Mouse (Mus musculus): ENCODE data around the gene Lgals9. TPM values are rescaled to one million over a fixed set of nuclear protein-coding genes. Genes with fewer than 3 reads are reported as not detected.
A peak's percentile ranks its signal among the peaks of the same experiment; 100 is the strongest.
"Not testable (repeated sequence)": the region's sequence is repeated elsewhere in the genome, so short reads cannot be mapped to it uniquely, and the experiment has no call there.

Lgals9 gene
- polyA plus RNA-seq, 1 experiment from 2014 or later, result 17.4 TPM

- Histone ChIP-seq H3K9me3 (no peaks in the 10 kb centered on the region), H3K27ac (replicated peaks) (no peak overlapping the region), H3K4me1 (replicated peaks) (no peaks in the 10 kb centered on the region), H3K9ac (no peak overlapping the region), H3K4me3 (no peak overlapping the region), H3K4me2 (no peak overlapping the region), H3K36me3 (no peaks in the 10 kb centered on the region), H3K27me3 (no peaks in the 10 kb centered on the region)
- WGBS, result 86% methylated on average over 10 of the region's 10 CpGs
- ATAC-seq (ENCODE audit: low read depth), result no peak
These were observed 19.3 kb upstream of the Lgals9 start for GRCm38 (mm10) chr11:79003769-79004638.

GRCm38 (mm10) chr11:79003053-79003768, 18.5 kb upstream of the Lgals9 start:
- Histone ChIP-seq H3K4me3 (no peak overlapping the region), H3K4me1 (replicated peaks) (no peaks in the 10 kb centered on the region), H3K9ac (no peak overlapping the region), H3K4me2 (no peak overlapping the region), H3K9me3 (no peaks in the 10 kb centered on the region), H3K27me3 (no peaks in the 10 kb centered on the region), H3K36me3 (no peaks in the 10 kb centered on the region), H3K27ac (replicated peaks) (peak overlapping the region; percentile 56)
- 77% methylated on average over 11 of the region's 11 CpGs for WGBS
- ATAC-seq (ENCODE audit: low read depth), result no peak

- no peaks in the 10 kb centered on the region for H3K36me3 ChIP-seq
- H3K4me3 ChIP-seq, result no peak overlapping the region
- WGBS, result 73% methylated on average over 5 of the region's 5 CpGs
- H3K4me2 ChIP-seq, result no peak overlapping the region
- no peaks in the 10 kb centered on the region for H3K9me3 ChIP-seq
- no peak overlapping the region for H3K9ac ChIP-seq
- ATAC-seq (ENCODE audit: low read depth), result no peak
- no peaks in the 10 kb centered on the region for H3K4me1 ChIP-seq (replicated peaks)
- H3K27ac ChIP-seq (replicated peaks), result peak overlapping the region; percentile 56
- no peaks in the 10 kb centered on the region for H3K27me3 ChIP-seq
These were observed 17.8 kb upstream of the Lgals9 start for GRCm38 (mm10) chr11:79002551-79002951.

- H3K27ac ChIP-seq (replicated peaks), result no peak overlapping the region
- no peaks in the 10 kb centered on the region for H3K4me1 ChIP-seq (replicated peaks)
- H3K9me3 ChIP-seq, result no peaks in the 10 kb centered on the region
- 95% methylated on average over 4 of the region's 4 CpGs for WGBS
- H3K4me2 ChIP-seq, result no peak overlapping the region
- no peak overlapping the region for H3K4me3 ChIP-seq
- H3K27me3 ChIP-seq, result no peaks in the 10 kb centered on the region
- no peaks in the 10 kb centered on the region for H3K36me3 ChIP-seq
- H3K9ac ChIP-seq, result no peak overlapping the region
- no peak for ATAC-seq (ENCODE audit: low read depth)
These were observed 17.1 kb upstream of the Lgals9 start for GRCm38 (mm10) chr11:79001871-79002270.

GRCm38 (mm10) chr11:78999118-78999517, 14.4 kb upstream of the Lgals9 start:
- WGBS, result 40% methylated on average over 6 of the region's 6 CpGs
- H3K4me1 ChIP-seq (replicated peaks), result no peaks in the 10 kb centered on the region

GRCm38 (mm10) chr11:78990875-78991543, 6.3 kb upstream of the Lgals9 start:
- not testable (repeated sequence) for H3K9ac ChIP-seq; H3K9me3 ChIP-seq; H3K27me3 ChIP-seq; H3K4me1 ChIP-seq (replicated peaks); ATAC-seq (ENCODE audit: low read depth); H3K27ac ChIP-seq (replicated peaks); H3K4me2 ChIP-seq; H3K4me3 ChIP-seq; H3K36me3 ChIP-seq
- 84% methylated on average over 5 of the region's 5 CpGs for WGBS

More at GRCm38 (mm10) chr11:78999118-78999517, 14.4 kb upstream of the Lgals9 start:
- ATAC-seq (ENCODE audit: low read depth), result no peak
- no peak overlapping the region for H3K4me2 ChIP-seq
- H3K27ac ChIP-seq (replicated peaks), result no peak overlapping the region
- H3K4me3 ChIP-seq, result no peak overlapping the region
- H3K9ac ChIP-seq, result no peak overlapping the region
- H3K9me3 ChIP-seq, result no peaks in the 10 kb centered on the region
- H3K36me3 ChIP-seq, result no peaks in the 10 kb centered on the region
- H3K27me3 ChIP-seq, result no peaks in the 10 kb centered on the region

- Histone ChIP-seq H3K9me3 (peaks cover 4% of the 10 kb centered on the region; the same call in 1 of the 2 replicates), H3K27ac (replicated peaks) (no peak overlapping the region), H3K4me1 (replicated peaks) (no peaks in the 10 kb centered on the region), H3K36me3 (no peaks in the 10 kb centered on the region), H3K9ac (no peak overlapping the region), H3K4me2 (no peak overlapping the region), H3K27me3 (no peaks in the 10 kb centered on the region), H3K4me3 (no peak overlapping the region)
- ATAC-seq (ENCODE audit: low read depth), result no peak
- 95% methylated on average over 9 of the region's 9 CpGs for WGBS
These were observed 5.3 kb upstream of the Lgals9 start for GRCm38 (mm10) chr11:78990096-78990495.

GRCm38 (mm10) chr11:78989206-78989605, 4.5 kb upstream of the Lgals9 start:
- H3K4me3 ChIP-seq; H3K4me2 ChIP-seq; ATAC-seq (ENCODE audit: low read depth); H3K27ac ChIP-seq (replicated peaks); H3K27me3 ChIP-seq; H3K9me3 ChIP-seq; H3K36me3 ChIP-seq; H3K9ac ChIP-seq; H3K4me1 ChIP-seq (replicated peaks): not testable (repeated sequence)
- WGBS, result 91% methylated on average over 11 of the region's 11 CpGs

GRCm38 (mm10) chr11:78986311-78987002, 1.7 kb upstream of the Lgals9 start:
- WGBS, result 93% methylated on average over 10 of the region's 10 CpGs
- H3K4me1 ChIP-seq (replicated peaks), result no peaks in the 10 kb centered on the region; the same call in 1 of the 2 replicates
- no peak overlapping the region for H3K4me3 ChIP-seq
- no peak overlapping the region for H3K27ac ChIP-seq (replicated peaks)
- no peak for ATAC-seq (ENCODE audit: low read depth)
- no peaks in the 10 kb centered on the region for H3K27me3 ChIP-seq
- H3K36me3 ChIP-seq, result no peaks in the 10 kb centered on the region
- no peak overlapping the region for H3K9ac ChIP-seq
- H3K9me3 ChIP-seq, result peaks cover 4% of the 10 kb centered on the region; the same call in 1 of the 2 replicates
- H3K4me2 ChIP-seq, result no peak overlapping the region

- Histone ChIP-seq H3K27me3 (no peaks in the 10 kb centered on the region), H3K27ac (replicated peaks) (no peak overlapping the region), H3K36me3 (no peaks in the 10 kb centered on the region), H3K9ac (no peak overlapping the region), H3K4me2 (no peak overlapping the region), H3K4me3 (no peak overlapping the region), H3K4me1 (replicated peaks) (no peaks in the 10 kb centered on the region; the same call in 1 of the 2 replicates), H3K9me3 (no peaks in the 10 kb centered on the region)
- ATAC-seq (ENCODE audit: low read depth), result no peak
These were observed 759 bp upstream of the Lgals9 start for GRCm38 (mm10) chr11:78985505-78985904.

GRCm38 (mm10) chr11:78983539-78983938, 1.2 kb downstream of the Lgals9 start:
- ATAC-seq (ENCODE audit: low read depth), result no peak
- H3K27ac ChIP-seq (replicated peaks), result no peak overlapping the region
- H3K9me3 ChIP-seq, result no peaks in the 10 kb centered on the region
- H3K36me3 ChIP-seq, result no peaks in the 10 kb centered on the region
- no peaks in the 10 kb centered on the region for H3K27me3 ChIP-seq
- H3K4me2 ChIP-seq, result no peak overlapping the region
- H3K4me1 ChIP-seq (replicated peaks), result no peaks in the 10 kb centered on the region; the same call in 1 of the 2 replicates
- H3K4me3 ChIP-seq, result no peak overlapping the region
- no peak overlapping the region for H3K9ac ChIP-seq
- 89% methylated on average over 7 of the region's 7 CpGs for WGBS

Data from neural tube, embryonic 13.5 days (tissue).